Mouse (Mus musculus): ENCODE measurements at regions not wholly inside any gene's neighbourhood (a gene's known extent, or its start where the extent isn't known, plus 50 kb on each side); places are given as distances from the start of the nearest gene placed in this dataset.

DNA sequence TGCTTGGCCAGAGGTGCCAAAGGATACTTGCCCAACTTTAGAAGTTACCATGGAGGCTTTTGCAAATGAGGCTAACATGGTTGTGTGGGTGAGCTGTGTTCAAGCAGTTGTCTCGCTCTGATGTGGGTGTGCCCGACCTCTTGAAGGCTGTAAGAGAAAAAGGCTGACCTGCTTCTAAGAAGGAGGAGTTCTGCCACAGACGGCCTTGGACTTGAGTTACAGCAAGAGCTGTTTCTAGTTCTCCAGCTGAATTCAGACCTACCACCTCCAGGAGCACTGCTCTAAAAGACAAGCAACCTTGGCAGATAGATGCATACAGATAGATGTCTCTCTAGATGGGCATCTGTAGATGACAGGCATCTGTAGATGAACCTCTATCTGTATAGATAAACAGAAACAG, 202.7 kb upstream of the A230072I06Rik start:
- no peak for DNase-seq

DNA sequence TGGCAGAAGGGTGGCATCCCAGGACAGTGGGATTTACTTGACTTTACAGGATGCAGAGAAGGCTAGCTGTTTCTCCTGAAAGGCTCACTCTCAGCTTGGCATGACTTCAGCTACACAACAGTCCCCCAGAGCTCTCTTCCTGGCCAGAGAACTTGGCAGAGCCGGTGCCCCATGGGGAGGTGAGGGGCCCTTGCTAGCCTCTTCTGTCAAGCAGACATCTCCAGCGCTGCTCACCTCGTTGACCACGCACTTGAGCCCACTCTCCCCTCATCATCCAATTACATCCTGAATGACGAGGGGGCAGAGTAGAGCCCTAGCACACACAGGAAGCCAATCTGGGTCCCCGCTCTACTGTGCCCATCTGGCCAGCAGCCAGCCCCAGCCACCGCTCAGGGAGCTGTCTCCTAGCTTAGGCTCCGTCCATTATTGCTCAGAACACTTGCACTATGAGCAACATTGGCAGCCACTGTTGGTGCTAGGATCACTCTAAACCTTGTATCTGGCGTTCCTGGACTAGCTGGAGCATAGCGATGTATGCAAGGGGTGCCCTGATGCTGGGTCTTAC, 201.7 kb upstream of the A230072I06Rik start:
- no peak for DNase-seq

- DNase-seq, result no peak
Observed at GRCm38 (mm10) chr8:12077896-12078295, 200.7 kb upstream of the A230072I06Rik start.

GRCm38 (mm10) chr8:12078679-12079566, 199.7 kb upstream of the A230072I06Rik start:
- DNase-seq, result no peak

- DNase-seq, result no peak
Observed at GRCm38 (mm10) chr8:12081536-12081935, 197.1 kb upstream of the A230072I06Rik start.

- DNase-seq, result no peak
Observed at GRCm38 (mm10) chr8:12087192-12087800, 191.3 kb upstream of the A230072I06Rik start.

DNA sequence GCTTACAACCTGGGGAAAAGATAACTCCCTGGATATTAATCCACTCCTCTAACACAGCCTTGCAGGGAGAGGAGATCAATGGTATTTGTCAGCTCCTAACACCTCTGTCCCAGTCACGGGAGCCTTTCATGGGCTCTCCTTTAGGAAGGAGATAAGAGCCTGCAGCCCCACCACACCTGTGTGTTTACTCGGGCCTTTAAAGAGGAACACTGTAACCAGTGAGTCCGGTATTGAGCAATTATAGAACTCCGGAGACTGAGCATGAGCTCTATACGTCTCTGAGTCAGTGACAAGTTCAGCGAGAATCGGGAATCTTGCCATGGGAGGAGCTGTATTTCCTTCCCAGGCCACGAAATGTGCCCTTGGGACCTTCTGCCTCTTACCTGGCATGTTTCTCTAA, 178.5 kb upstream of the A230072I06Rik start:
- no peak for DNase-seq

- DNase-seq, result no peak
Observed at GRCm38 (mm10) chr8:12103296-12103695, 175.3 kb upstream of the A230072I06Rik start.

GRCm38 (mm10) chr8:12105106-12105901, 173.3 kb upstream of the A230072I06Rik start:
- no peak for DNase-seq

DNA sequence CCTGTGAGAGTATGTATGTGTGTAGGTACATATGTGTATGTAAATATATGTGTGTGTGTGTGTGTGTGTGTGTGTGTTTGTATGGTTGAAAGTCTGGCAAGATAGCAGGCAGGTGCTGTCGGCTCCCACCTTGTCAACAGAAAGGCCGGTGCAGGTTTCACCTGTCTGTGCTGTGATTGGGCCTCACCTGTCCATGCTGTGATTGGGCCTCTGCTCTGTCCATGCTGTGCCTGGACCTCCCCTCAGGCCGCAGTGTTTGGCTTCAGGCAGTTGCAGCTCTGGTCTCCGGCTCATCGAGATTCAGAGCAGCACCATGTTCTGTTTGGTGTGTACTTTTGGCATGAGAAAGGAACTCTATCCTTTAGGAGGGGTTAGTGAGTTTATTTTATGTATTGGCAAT, 170.0 kb upstream of the A230072I06Rik start:
- DNase-seq, result no peak

- DNase-seq, result no peak
Observed at GRCm38 (mm10) chr8:12111626-12112025, 167.0 kb upstream of the A230072I06Rik start.

DNA sequence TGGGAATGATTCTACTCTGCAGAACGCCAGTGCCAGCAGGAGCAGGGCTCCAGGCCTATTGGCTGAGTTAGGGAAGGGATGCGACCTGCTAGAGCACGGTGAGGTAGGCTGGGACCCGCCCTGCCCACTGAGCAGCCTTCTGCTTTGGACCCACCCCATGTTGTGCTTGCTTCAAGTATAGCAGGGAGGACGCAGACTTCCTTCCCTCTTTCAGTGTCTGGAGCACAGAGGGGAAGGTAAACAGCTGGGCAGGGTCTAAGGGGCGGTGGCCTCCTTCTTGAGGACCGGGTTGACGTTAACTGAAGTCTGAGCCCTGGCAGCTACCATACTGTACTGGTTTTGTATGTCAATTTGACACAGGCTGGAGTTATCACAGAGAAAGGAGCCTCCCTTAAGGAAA, 165.6 kb upstream of the A230072I06Rik start:
- DNase-seq, result no peak

- DNase-seq, result no peak
Observed at GRCm38 (mm10) chr8:12126374-12127001, 152.1 kb upstream of the A230072I06Rik start.

DNA sequence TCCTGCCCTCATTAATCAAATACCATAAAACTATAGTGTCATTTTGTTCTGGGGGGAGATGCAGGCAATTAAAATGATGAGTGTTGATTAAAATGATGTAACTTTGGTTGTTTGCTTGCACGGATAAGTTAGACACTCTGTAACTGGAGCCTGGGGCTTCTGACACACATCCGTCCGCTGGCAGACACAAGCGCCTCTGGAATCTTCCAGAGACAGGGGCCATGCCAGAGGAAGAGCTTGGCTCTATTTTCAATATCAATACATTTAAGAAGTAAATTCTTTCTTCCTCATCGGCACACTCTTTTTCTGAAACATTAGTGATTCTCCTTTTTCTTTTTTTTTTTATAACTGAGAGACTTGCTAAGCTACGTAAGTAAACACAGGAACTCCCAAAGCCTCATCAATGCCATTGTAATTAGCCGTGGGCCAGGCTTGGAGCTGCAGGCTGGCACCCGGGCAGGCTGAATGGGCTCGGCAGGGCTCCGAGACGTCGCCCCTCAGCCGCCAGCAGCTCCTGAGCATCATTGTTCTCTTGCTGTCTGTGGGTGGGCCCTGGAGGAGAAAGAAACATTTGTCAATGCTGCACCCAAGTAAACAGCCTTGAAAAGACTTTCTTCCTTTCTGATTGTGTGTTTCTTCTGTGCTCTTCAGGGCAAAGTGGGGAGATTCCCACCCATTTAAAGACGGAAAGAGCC, 151.4 kb upstream of the A230072I06Rik start:
- no peak for DNase-seq

DNA sequence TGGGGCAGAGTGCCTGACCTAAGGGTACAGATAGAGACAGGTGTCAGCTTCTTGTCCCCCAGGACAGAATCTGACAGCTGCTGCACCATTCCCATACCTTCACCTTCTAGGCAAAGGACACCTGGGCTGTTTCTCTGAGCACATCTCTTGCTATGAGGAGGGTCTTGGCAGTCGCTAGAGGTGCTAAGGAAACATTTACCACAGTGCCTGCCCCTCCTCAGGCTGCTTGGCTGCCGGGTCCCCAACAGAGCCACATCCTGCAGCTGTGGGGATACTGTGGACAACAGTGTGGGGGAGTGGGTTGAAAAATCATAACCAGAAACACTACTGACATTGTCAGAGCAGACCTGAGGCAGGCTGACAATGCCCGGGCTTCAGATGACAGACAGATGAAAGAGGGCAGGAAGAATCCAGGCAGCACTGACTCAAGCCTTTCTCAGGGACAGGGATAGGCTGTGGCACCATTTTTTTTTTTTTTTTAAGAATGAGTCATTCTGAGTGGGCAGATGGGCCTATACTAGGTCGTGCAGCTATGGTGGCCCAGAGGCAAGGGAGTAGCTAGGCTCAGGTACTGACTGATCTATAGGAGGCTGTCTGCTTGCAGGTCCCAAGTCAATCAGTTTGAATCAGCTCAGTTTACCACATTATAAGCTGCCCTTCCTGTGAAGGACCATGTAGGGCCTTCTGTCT, 150.7 kb upstream of the A230072I06Rik start:
- DNase-seq, result no peak

GRCm38 (mm10) chr8:12130591-12130990, 148.0 kb upstream of the A230072I06Rik start:
- no peak for DNase-seq

DNA sequence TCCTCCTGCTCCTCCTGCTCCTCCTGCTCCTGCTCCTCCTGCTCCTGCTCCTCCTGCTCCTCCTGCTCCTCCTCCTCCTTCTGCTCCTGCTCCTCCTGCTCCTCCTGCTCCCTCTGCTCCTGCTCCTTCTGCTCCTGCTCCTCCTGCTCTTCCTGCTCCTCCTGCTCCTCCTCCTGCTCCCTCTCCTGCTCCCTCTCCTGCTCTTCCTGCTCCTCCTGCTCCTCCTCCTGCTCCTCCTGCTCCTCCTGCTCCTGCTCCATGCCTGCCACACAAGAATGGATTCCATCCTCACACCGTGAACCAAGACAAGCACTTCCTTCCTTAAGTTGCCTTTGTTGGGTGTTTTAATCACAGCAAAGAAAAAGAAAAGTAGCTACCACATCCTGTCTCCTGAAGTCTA, 144.4 kb upstream of the A230072I06Rik start:
- DNase-seq, result no peak

- DNase-seq, result no peak
Observed at GRCm38 (mm10) chr8:12135392-12136177, 143.0 kb upstream of the A230072I06Rik start.

- DNase-seq, result no peak
Observed at GRCm38 (mm10) chr8:12136178-12136455, 142.5 kb upstream of the A230072I06Rik start.

GRCm38 (mm10) chr8:12137496-12137895, 141.1 kb upstream of the A230072I06Rik start:
- no peak for DNase-seq

GRCm38 (mm10) chr8:12137913-12138312, 140.7 kb upstream of the A230072I06Rik start:
- DNase-seq, result no peak
